Mouse (Mus musculus) urinary bladder, postnatal 0 days (tissue): ENCODE data around the gene Tmem86b. TPM values are rescaled to one million over a fixed set of nuclear protein-coding genes. Genes with fewer than 3 reads are reported as not detected.

ENCODE experiments used
- microRNA-seq: library from miRNA; unstranded; fragments of <30 nt; microRNA quantifications from one replicate; pipeline ENCODE4, GENCODE M21; 2016
- polyA plus RNA-seq: library from polyadenylated mRNA; unstranded; fragments of >200 nt; fragmentation: Nextera tagmentation; extraction: Ambion mirVana; gene quantifications from 2 replicates; pipeline ENCODE4 v1.2.1, GENCODE M21; 2015

Gene Tmem86b
- 0.64 and 1.0 TPM in 2 replicates for polyA plus RNA-seq

DNA sequence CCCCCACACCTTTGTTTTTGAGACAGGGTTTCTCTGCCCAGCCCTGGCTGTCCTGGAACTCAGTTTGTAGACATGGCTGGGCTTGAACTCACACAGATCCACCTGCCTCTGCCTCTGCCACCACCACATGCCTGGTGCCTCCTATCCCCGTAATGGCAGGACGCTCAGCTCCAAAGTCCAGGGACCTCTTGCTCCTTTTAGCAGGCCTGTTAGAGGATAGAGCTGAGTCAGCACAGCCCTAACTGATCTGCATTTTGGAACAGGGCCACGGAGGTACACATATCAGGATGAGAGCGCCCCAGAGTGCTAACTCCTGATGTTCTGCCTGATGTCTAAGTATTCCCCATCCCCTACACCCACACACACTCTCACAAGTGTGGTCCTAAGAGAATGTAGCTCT, at the start of gene Tmem86b:
Gene Tmem86b (minus strand): TSS at position 392 of the 400 bp plus-strand sequence.

DNA sequence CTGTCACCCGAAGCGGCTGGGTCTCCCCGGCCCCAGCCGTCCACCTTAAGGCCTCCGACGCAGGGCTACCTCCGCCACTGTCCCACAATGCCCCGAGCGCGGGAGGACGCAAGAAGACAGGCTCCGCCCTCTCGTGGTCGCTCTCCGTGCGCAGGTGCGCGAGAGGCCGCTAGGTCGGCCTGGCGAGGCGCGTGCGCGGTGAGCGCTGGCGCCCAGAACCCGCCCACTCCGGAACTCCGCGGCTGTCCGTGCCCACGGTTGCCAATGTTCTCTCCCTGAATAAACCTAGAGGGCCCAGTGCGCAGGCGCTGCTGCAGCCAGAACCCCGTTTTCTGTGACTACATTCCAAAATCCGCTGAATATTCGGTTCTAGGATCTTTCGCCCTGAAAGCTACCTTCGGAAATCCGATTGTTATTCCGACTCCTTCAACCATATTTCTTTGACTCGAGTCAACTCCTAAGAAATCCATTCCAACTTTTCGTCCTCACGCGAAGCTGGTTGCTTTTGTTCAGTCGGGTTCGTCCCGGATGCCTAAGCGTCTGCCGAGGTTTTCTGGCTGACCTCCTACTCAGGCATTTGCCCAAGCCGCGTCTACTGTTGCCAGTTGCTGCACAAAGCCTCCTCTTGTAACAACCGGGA, 27.8 kb upstream of the Tmem86b start, which contains the start of gene Ppp6r1:
Gene Ppp6r1 (minus strand): TSS at position 108 of the 640 bp plus-strand sequence.

DNA sequence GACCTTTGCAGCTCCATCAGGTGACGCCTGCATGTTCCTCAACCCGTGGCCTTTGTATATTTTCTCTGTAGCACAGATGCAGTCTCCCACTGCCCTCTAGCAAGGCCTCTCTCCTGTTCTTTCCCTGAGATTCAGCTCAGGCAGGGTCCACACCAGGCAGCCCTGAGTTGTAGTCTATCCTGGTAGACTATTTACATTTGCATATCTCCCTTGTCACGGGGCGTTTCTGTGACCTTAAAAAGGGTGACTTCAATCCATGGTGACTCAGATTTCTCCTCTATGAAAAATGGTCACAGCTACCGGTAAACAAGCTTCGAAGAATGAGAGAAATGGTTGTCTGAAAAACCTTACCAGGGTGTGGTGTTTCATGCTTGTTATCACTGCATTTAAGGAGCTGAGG, 27.3 kb downstream of the Tmem86b start, which contains the start of gene Ptprh:
Gene Ptprh (minus strand): TSS at position 169 of the 400 bp plus-strand sequence.

Small RNAs within 50 kb of the gene (microRNA-seq; reads per million reads assigned to microRNA genes)
- gene Gm23577, result not detected

Other genes starting within 250 kb of the Tmem86b start
- gene Gp6, start 233.7 kb downstream of the Tmem86b start, polyA plus RNA-seq, result 0.13 and 0.37 TPM in 2 replicates
- gene Rdh13, start 185.8 kb downstream of the Tmem86b start, polyA plus RNA-seq, result 19.3 and 21.4 TPM in 2 replicates
- gene Eps8l1, start 170.7 kb downstream of the Tmem86b start, polyA plus RNA-seq, result 7.6 and 9.7 TPM in 2 replicates
- gene Ppp1r12c, start 129.7 kb downstream of the Tmem86b start, polyA plus RNA-seq, result 60.9 and 67.4 TPM in 2 replicates
- 102 and 107 TPM in 2 replicates for gene Tnnt1, start 115.0 kb downstream of the Tmem86b start, polyA plus RNA-seq
- 1.5 and 2.5 TPM in 2 replicates for gene Tnni3, start 107.2 kb downstream of the Tmem86b start, polyA plus RNA-seq
- 1.4 TPM in 2 replicates for gene Dnaaf3, start 99.0 kb downstream of the Tmem86b start, polyA plus RNA-seq
- 0.57 and 1.5 TPM in 2 replicates for gene Syt5, start 83.9 kb downstream of the Tmem86b start, polyA plus RNA-seq
- not detected in 2 replicates for gene Ptprh, start 27.4 kb downstream of the Tmem86b start, polyA plus RNA-seq
- 20.7 and 21.7 TPM in 2 replicates for gene Ppp6r1, start 27.6 kb upstream of the Tmem86b start, polyA plus RNA-seq
- 50.6 and 51.7 TPM in 2 replicates for gene Hspbp1, start 53.6 kb upstream of the Tmem86b start, polyA plus RNA-seq
- 0.36 and 0.59 TPM in 2 replicates for gene Brsk1, start 59.2 kb upstream of the Tmem86b start, polyA plus RNA-seq
- 0.13 TPM in 1 of 2 replicates, not detected in the other for gene Tmem150b, start 93.8 kb upstream of the Tmem86b start, polyA plus RNA-seq
- 23.7 and 24.3 TPM in 2 replicates for gene Kmt5c, start 108.7 kb upstream of the Tmem86b start, polyA plus RNA-seq
- 50.4 and 62.9 TPM in 2 replicates for gene Cox6b2, start 121.7 kb upstream of the Tmem86b start, polyA plus RNA-seq
- gene Fam71e2, start 139.9 kb upstream of the Tmem86b start, polyA plus RNA-seq, result not detected in 2 replicates
- 0.76 and 1.5 TPM in 2 replicates for gene Il11, start 151.4 kb upstream of the Tmem86b start, polyA plus RNA-seq
- gene Tmem190, start 151.5 kb upstream of the Tmem86b start, polyA plus RNA-seq, result 0.35 TPM in 1 of 2 replicates, not detected in the other
- 24.6 and 25.2 TPM in 2 replicates for gene Tmem238, start 158.2 kb upstream of the Tmem86b start, polyA plus RNA-seq
- 304 and 319 TPM in 2 replicates for gene Rpl28, start 161.5 kb upstream of the Tmem86b start, polyA plus RNA-seq
- gene Ube2s, start 181.2 kb upstream of the Tmem86b start, polyA plus RNA-seq, result 130 and 139 TPM in 2 replicates
- gene Shisa7, start 213.3 kb upstream of the Tmem86b start, polyA plus RNA-seq, result 0.10 and 0.20 TPM in 2 replicates
- 8.1 and 9.4 TPM in 2 replicates for gene Isoc2b, start 238.8 kb upstream of the Tmem86b start, polyA plus RNA-seq
- 0.64 and 0.98 TPM in 2 replicates for gene Isoc2a, start 245.7 kb upstream of the Tmem86b start, polyA plus RNA-seq